Mouse (Mus musculus) kidney, adult 2 months (tissue): ENCODE data around the gene Ano6.

Experiments used
- CTCF ChIP-seq: fragments of 200-500 bp; conservative IDR thresholded peaks from 2 replicates; pipeline ENCODE4 v1.5.1; 2011; ENCODE audit warnings: low read depth, mild to moderate bottlenecking, control low read depth, low read length, moderate library complexity, mixed read lengths; ENCODE audit not compliant: insufficient read depth, insufficient read length
- POLR2A ChIP-seq: fragments of 200-500 bp; IDR thresholded peaks from one replicate; pipeline ENCODE4 v1.6.1; 2011; ENCODE audit warnings: low read depth, low read length, control low read depth

GRCm38 (mm10) chr15:95836077-95836476 is 45.4 kb downstream of the Ano6 start:
- TF ChIP-seq CTCF (no peak), POLR2A (no peak)
